Mouse (Mus musculus): ENCODE measurements around the gene Stat3. TPM values are rescaled to one million over a fixed set of nuclear protein-coding genes. Genes with fewer than 3 reads are reported as not detected.

The Stat3 gene
- polyA plus RNA-seq, 1 experiment from 2014 or later = 39.0 TPM

DNA sequence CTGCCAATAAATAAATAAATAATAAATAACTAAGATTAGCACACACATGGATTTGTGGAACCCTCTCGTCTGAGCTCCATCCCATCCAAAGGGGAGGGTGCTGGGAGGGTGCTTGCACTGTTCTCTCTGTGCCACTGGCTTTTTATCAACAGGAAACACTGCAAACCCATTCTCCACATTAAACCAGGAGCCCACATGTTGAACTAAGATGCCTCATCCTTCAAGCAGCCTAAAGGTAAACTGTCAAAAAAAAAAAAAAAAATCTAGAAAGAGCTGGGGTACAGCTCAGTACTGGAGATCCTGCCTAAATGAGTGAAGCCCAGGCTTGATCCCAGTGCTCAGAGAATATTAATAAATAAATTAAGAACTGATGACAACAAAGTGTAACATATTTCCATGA lies 33.4 kb downstream of the Stat3 start:
- no peak overlapping the region for H3K9ac ChIP-seq (ENCODE audit: low read depth, low read length)
- peaks cover 5% of the 10 kb centered on the region; the same call in 1 of the 2 replicates for H3K9me3 ChIP-seq (replicated peaks; ENCODE audit: control insufficient read depth, low read length, poor library complexity, severe bottlenecking)
- H3K27ac ChIP-seq (ENCODE audit: low read length) = no peak overlapping the region
- H3K36me3 ChIP-seq (ENCODE audit: control insufficient read depth, insufficient read depth, low read length) = peaks cover 23% of the 10 kb centered on the region
- H3K4me3 ChIP-seq (ENCODE audit: low read depth, low read length) = no peak overlapping the region
- H3K4me2 ChIP-seq (ENCODE audit: low read length) = no peak overlapping the region
- H3K27me3 ChIP-seq (ENCODE audit: control insufficient read depth, insufficient read depth, low read depth, low read length) = no peaks in the 10 kb centered on the region
- WGBS = 75% methylated on average over 1 of the region's 1 CpGs
- no peaks in the 10 kb centered on the region for H3K4me1 ChIP-seq (ENCODE audit: control insufficient read depth, insufficient read depth, low read length)
- no peak for ATAC-seq

DNA sequence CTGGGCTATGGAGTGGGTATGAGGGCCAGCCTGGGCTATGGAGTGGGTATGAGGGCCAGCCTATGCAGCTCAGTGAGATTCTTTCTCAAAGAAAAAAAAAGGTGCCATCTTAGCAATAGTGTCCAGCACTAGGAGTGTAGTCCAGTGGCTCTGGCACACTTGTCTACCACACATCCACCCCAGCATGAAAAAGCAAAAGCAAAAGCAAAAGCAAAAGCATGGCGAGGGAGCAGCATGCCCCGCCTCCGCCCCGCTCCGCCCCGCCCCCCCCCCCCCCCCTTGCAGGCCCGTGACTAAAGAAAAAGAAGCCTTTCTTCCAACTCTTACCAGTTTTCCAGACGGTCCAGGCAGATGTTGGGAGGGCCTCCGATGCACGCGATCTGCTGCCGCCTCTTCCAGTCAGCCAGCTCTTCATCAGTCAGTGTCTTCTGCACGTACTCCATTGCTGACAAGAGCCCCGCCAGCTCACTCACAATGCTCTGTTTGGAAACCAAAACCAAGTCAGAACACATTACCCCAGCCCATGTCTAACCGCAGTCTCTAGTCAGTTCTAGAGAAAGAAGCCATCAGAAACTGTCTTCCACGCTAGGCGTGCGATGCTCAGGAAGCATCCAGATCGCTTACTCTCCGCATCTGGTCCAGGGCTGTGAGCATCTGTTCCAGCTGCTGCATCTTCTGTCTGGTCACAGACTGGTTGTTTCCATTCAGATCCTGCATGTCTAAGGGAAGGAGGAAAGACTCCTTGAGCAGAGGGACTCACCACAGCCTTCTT lies 34.6 kb downstream of the Stat3 start:
- Histone ChIP-seq H3K27ac (ENCODE audit: low read length) (no peak overlapping the region), H3K9me3 (replicated peaks; ENCODE audit: control insufficient read depth, low read length, poor library complexity, severe bottlenecking) (peaks cover 5% of the 10 kb centered on the region; the same call in 1 of the 2 replicates), H3K27me3 (ENCODE audit: control insufficient read depth, insufficient read depth, low read depth, low read length) (no peaks in the 10 kb centered on the region), H3K4me2 (ENCODE audit: low read length) (no peak overlapping the region), H3K4me1 (ENCODE audit: control insufficient read depth, insufficient read depth, low read length) (no peaks in the 10 kb centered on the region), H3K36me3 (ENCODE audit: control insufficient read depth, insufficient read depth, low read length) (peaks cover 23% of the 10 kb centered on the region), H3K9ac (ENCODE audit: low read depth, low read length) (no peak overlapping the region), H3K4me3 (ENCODE audit: low read depth, low read length) (no peak overlapping the region)
- WGBS = 70% methylated on average over 19 of the region's 20 CpGs
- no peak for ATAC-seq

DNA sequence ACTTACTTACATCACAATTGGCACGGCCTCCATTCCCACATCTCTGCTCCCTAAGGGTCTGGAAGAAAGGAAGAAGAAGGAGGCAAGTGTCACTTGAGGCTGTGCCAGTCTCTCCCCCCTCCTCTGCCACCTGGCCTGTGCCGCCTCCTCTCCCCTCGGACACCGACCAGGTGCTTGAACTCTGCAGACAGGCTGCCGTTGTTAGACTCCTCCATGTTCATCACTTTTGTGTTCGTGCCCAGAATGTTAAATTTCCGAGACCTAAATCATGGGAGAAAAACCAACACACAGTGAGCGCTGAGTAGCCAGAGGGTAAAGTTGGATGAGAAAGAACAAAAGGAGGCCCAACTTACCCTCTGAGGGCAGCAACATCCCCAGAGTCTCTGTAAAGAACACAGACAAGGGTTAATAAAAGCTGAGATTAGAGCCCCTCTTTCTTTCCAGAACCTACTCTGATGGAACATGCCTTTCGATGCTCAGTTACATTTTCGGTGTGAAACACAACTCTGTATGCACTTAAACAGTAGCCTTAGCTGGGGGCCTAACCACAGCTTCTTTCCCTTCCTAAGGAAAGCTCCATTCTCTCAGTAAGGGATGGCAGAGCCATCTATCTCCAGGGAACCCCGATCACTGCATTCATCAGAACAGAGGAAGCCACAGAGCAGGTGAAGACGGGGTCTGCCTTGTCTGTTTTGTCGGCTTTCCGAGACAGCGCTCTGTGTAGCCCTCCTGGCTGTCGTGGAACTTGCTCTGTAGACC lies 40.7 kb downstream of the Stat3 start:
- H3K27me3 ChIP-seq (ENCODE audit: control insufficient read depth, insufficient read depth, low read depth, low read length) = no peaks in the 10 kb centered on the region
- WGBS = 48% methylated on average over 16 of the region's 16 CpGs
- H3K4me1 ChIP-seq (ENCODE audit: control insufficient read depth, insufficient read depth, low read length) = no peaks in the 10 kb centered on the region; the same call in 1 of the 2 replicates
- no peak overlapping the region for H3K9ac ChIP-seq (ENCODE audit: low read depth, low read length)
- no peak overlapping the region for H3K4me2 ChIP-seq (ENCODE audit: low read length)
- no peak for ATAC-seq
- peaks cover 17% of the 10 kb centered on the region for H3K36me3 ChIP-seq (ENCODE audit: control insufficient read depth, insufficient read depth, low read length)
- peaks cover 5% of the 10 kb centered on the region; the same call in 1 of the 2 replicates for H3K9me3 ChIP-seq (replicated peaks; ENCODE audit: control insufficient read depth, low read length, poor library complexity, severe bottlenecking)
- H3K4me3 ChIP-seq (ENCODE audit: low read depth, low read length) = no peak overlapping the region
- H3K27ac ChIP-seq (ENCODE audit: low read length) = no peak overlapping the region

DNA sequence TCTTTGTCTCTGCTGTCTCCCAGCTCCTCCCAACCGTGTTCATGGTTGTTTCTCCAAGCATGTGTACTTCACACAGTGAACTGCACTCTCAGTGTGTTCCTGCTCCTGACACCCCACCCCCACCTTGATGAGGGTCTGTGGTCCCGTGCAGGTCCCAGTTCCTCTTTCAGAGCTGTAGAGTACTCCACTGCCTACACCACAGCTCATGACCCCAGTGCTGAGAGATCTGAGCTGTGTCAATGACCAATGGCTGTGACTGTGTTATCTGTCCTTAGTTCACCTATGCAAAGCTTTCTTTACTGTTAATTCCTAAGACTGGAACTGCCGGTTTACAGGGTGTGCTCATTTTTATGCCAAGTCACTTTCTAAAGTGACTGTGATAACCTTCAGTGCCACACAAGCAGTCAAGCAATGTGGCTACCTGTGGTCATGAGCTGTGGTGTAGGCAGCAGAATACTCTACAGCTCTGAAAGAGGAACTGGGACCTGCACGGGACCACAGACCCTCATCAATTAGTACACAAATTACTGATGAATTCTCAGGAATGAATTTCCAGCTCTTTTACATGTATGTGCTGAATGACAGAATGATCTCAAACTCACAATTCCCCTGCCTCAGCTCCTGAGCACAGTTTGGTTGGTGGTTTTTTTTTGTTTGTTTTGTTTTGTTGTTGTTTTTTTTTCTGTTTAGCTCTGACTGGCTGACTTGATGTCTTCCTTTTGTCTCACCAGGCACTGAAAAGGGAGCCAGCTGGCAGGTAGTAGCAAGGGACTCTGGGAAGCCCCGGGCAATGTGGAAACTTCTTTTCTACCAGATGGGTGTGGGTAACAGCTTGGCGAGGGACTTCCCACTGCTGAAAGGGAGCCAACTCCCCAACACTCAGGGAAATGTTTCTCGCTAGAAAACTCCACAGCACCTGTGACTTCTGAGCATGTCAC lies 41.8 kb downstream of the Stat3 start:
- H3K9me3 ChIP-seq (replicated peaks; ENCODE audit: control insufficient read depth, low read length, poor library complexity, severe bottlenecking) = peaks cover 5% of the 10 kb centered on the region; the same call in 1 of the 2 replicates
- no peak overlapping the region for H3K9ac ChIP-seq (ENCODE audit: low read depth, low read length)
- WGBS = 76% methylated on average over 7 of the region's 7 CpGs
- H3K36me3 ChIP-seq (ENCODE audit: control insufficient read depth, insufficient read depth, low read length) = peaks cover 15% of the 10 kb centered on the region
- H3K27me3 ChIP-seq (ENCODE audit: control insufficient read depth, insufficient read depth, low read depth, low read length) = no peaks in the 10 kb centered on the region
- no peaks in the 10 kb centered on the region; the same call in 1 of the 2 replicates for H3K4me1 ChIP-seq (ENCODE audit: control insufficient read depth, insufficient read depth, low read length)
- no peak overlapping the region for H3K4me3 ChIP-seq (ENCODE audit: low read depth, low read length)
- no peak overlapping the region for H3K27ac ChIP-seq (ENCODE audit: low read length)
- no peak overlapping the region for H3K4me2 ChIP-seq (ENCODE audit: low read length)
- ATAC-seq = no peak

DNA sequence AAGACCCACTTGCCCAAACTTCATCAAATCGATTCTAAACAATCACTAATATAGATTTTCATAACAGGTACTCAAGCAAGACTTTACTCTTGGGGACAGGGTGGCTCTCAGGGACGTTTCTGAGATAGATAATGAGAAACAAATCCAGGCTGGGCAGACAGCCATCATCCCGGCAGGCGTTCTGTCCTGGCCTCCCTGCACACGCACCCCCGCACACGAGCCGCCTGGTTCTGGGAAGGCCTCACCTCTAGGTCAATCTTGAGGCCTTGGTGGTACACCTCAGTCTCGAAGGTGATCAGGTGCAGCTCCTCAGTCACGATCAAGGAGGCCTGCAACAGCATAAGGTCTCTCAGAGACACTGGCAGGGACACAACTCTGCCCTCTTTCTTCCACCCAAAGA lies 43.3 kb downstream of the Stat3 start:
- no peak overlapping the region for H3K9ac ChIP-seq (ENCODE audit: low read depth, low read length)
- no peaks in the 10 kb centered on the region for H3K9me3 ChIP-seq (replicated peaks; ENCODE audit: control insufficient read depth, low read length, poor library complexity, severe bottlenecking)
- 65% methylated on average over 10 of the region's 10 CpGs for WGBS
- no peaks in the 10 kb centered on the region; the same call in 1 of the 2 replicates for H3K4me1 ChIP-seq (ENCODE audit: control insufficient read depth, insufficient read depth, low read length)
- H3K36me3 ChIP-seq (ENCODE audit: control insufficient read depth, insufficient read depth, low read length) = peaks cover 4% of the 10 kb centered on the region; the same call in 1 of the 2 replicates
- no peak overlapping the region for H3K4me3 ChIP-seq (ENCODE audit: low read depth, low read length)
- no peak for ATAC-seq
- no peaks in the 10 kb centered on the region for H3K27me3 ChIP-seq (ENCODE audit: control insufficient read depth, insufficient read depth, low read depth, low read length)
- no peak overlapping the region for H3K4me2 ChIP-seq (ENCODE audit: low read length)
- H3K27ac ChIP-seq (ENCODE audit: low read length) = no peak overlapping the region

DNA sequence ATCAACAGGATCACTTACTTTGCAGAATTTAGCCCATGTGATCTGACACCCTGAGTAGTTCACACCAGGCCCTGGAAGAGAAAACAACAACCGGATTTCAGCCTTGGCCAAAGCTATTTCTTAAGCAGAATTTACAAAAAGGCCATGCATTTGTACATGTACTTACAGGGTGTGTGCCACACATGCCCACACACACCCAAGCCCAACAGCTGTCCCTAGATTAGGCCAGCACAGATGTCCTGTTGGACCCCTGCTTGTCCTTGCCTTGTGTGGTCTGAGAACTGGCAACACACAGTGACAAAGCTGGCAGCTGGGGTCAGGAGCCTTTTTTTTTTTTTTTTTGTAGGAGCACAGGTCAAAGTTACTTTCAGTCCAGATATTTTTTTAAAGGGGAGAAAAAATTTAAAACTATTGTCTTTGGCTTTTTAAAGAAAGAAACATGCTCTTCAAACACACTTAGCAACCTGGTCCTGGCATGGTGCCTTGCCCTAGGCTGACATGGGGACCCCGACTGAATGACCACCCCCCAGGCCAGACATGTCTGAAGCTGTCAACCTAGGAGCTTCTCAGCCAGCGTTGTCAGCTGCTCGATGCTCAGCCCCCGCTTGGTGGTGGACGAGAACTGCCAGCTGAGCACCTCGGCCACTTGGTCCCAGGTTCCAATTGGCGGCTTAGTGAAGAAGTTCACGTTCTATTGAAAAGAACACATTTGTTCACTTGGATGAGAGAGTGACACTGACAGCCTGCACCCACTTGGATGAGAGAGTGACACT lies 45.0 kb downstream of the Stat3 start:
- H3K4me3 ChIP-seq (ENCODE audit: low read depth, low read length) = no peak overlapping the region
- H3K9ac ChIP-seq (ENCODE audit: low read depth, low read length) = no peak overlapping the region; the same call in 1 of the 2 replicates
- 0 out of 2 replicates have a peak, but pooled peaks cover 3% of the 10 kb centered on the region for H3K36me3 ChIP-seq (ENCODE audit: control insufficient read depth, insufficient read depth, low read length)
- H3K27ac ChIP-seq (ENCODE audit: low read length) = no peak overlapping the region
- H3K4me1 ChIP-seq (ENCODE audit: control insufficient read depth, insufficient read depth, low read length) = no peaks in the 10 kb centered on the region; the same call in 1 of the 2 replicates
- H3K9me3 ChIP-seq (replicated peaks; ENCODE audit: control insufficient read depth, low read length, poor library complexity, severe bottlenecking) = no peaks in the 10 kb centered on the region
- no peak for ATAC-seq
- no peaks in the 10 kb centered on the region for H3K27me3 ChIP-seq (ENCODE audit: control insufficient read depth, insufficient read depth, low read depth, low read length)
- WGBS = 72% methylated on average over 9 of the region's 9 CpGs
- H3K4me2 ChIP-seq (ENCODE audit: low read length) = no peak overlapping the region

DNA sequence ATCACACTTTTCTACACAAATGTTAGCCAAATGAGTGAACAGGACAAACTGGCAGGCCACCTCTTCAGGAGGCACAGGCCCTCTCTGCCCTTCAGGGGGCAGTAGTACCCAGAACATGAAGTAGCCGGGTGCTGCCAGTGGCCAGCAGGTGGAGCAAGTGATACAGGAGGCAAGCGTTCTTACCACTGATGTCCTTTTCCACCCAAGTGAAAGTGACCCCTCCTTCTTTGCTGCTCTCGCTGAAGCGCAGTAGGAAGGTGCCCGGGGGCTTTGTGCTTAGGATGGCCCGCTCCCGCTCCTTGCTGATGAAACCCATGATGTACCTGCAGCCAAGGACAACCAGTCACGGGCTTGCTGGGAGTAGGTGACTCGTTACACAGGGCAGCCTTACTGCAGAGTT lies 45.9 kb downstream of the Stat3 start:
- Histone ChIP-seq H3K4me3 (ENCODE audit: low read depth, low read length) (no peak overlapping the region), H3K27me3 (ENCODE audit: control insufficient read depth, insufficient read depth, low read depth, low read length) (no peaks in the 10 kb centered on the region), H3K27ac (ENCODE audit: low read length) (no peak overlapping the region), H3K9ac (ENCODE audit: low read depth, low read length) (no peak overlapping the region), H3K36me3 (ENCODE audit: control insufficient read depth, insufficient read depth, low read length) (0 out of 2 replicates have a peak, but pooled peaks cover 3% of the 10 kb centered on the region), H3K4me1 (ENCODE audit: control insufficient read depth, insufficient read depth, low read length) (no peaks in the 10 kb centered on the region; the same call in 1 of the 2 replicates), H3K4me2 (ENCODE audit: low read length) (no peak overlapping the region), H3K9me3 (replicated peaks; ENCODE audit: control insufficient read depth, low read length, poor library complexity, severe bottlenecking) (no peaks in the 10 kb centered on the region)
- 14% methylated on average over 9 of the region's 9 CpGs for WGBS
- no peak for ATAC-seq

DNA sequence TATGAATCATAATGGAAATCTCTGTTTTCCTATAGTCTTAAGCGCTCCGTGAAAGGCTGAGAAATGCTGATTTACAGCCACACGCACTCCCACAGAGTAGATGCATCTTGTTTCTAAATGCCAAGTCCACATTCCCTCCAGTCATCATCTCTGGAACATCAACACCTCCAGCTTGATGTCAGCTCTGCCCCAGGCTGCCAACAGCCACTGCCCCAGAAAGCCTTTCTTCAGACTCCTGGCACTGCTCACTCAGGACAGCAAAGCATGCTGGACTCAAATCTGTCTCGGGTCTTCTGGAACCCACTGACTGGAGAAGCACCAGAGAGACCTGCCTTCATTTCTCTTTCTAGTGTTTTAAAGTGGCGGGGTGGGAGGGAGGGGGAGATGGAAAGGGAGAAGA lies 46.9 kb downstream of the Stat3 start:
- Histone ChIP-seq H3K27me3 (ENCODE audit: control insufficient read depth, insufficient read depth, low read depth, low read length) (no peaks in the 10 kb centered on the region), H3K9ac (ENCODE audit: low read depth, low read length) (no peak overlapping the region), H3K36me3 (ENCODE audit: control insufficient read depth, insufficient read depth, low read length) (0 out of 2 replicates have a peak, but pooled peaks cover 3% of the 10 kb centered on the region), H3K27ac (ENCODE audit: low read length) (no peak overlapping the region), H3K4me3 (ENCODE audit: low read depth, low read length) (no peak overlapping the region), H3K4me1 (ENCODE audit: control insufficient read depth, insufficient read depth, low read length) (no peaks in the 10 kb centered on the region), H3K4me2 (ENCODE audit: low read length) (no peak overlapping the region), H3K9me3 (replicated peaks; ENCODE audit: control insufficient read depth, low read length, poor library complexity, severe bottlenecking) (no peaks in the 10 kb centered on the region)
- 90% methylated on average over 4 of the region's 5 CpGs for WGBS
- ATAC-seq = no peak

Data from midbrain, embryonic 16.5 days (tissue).